Mouse (Mus musculus): Measurements from ENCODE around the gene Olfm1. TPM values are rescaled to one million over a fixed set of nuclear protein-coding genes. Genes with fewer than 3 reads are reported as not detected.

Gene Olfm1
- polyA plus RNA-seq, 1 experiment from 2014 or later: 8.8 TPM

DNA sequence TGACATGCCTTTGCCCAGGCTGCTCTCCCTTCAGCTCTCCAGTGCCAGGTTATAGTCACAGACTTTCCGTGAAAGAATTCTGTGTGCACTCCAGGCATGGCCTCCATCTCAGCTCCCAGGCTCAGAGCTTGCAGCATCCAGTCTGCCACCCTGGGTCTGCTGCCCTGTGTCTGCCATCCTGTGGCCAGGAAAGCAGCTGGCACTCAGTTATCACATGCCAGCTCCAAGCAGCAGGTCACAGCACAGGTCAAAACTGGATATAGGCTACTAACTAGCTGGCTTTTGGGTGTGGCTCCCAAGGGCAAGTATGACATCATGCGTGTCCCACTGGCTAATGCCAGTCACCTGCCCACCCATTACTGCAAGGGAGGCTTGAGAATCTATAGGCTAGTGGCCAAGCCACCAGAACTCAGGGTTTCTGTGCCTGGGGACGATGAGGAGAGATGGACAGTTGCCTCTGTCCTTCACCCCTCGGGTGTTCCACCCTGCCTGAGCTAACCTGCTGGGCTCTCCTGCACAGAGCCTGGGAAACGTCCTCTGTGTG, 53.4 kb downstream of the Olfm1 start:
- DNase-seq (ENCODE audit: low spot score) (no peak), ATAC-seq (replicated peaks; ENCODE audit: low FRiP score) (no peak)
- Histone ChIP-seq H3K9me3 (ENCODE audit: control insufficient read depth, low read length) (no peaks in the 10 kb centered on the region), H3K4me2 (no peak overlapping the region), H3K27me3 (replicated peaks; ENCODE audit: control insufficient read depth, insufficient read depth, low read length) (0 out of 2 replicates have a peak, but pooled peaks cover 1% of the 10 kb centered on the region), H3K27ac (ENCODE audit: low read depth, low read length) (no peak overlapping the region), H3K4me3 (ENCODE audit: low read depth, low read length) (no peak overlapping the region), H3K36me3 (ENCODE audit: control insufficient read depth, insufficient read depth, low read length) (no peaks in the 10 kb centered on the region), H3K4me1 (replicated peaks; ENCODE audit: control insufficient read depth, insufficient read depth, low read length) (no peaks in the 10 kb centered on the region), H3K9ac (ENCODE audit: low read depth, low read length) (no peak overlapping the region)
- 66% methylated on average over 5 of the region's 5 CpGs for WGBS

DNA sequence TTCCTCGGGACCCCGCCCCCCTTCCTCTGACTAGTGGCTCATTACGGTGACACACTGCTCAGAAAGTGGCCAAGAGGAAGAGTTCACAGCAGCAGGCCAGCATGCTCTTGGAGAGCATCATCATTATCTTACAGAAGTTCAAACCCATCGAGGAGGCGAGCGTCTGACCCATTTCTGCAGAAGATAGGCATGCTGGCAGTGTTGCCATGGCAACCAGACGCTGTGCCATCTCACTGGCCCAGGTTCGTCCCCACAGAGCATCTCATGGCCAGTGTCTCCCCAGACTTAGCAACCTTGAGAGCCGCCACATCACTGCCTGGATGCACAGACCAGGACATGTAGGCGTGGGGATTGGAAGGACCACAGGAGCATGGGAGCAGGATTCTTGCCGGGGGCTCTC, 54.3 kb downstream of the Olfm1 start:
- no peaks in the 10 kb centered on the region for H3K36me3 ChIP-seq (ENCODE audit: control insufficient read depth, insufficient read depth, low read length)
- H3K4me2 ChIP-seq: no peak overlapping the region
- 76% methylated on average over 11 of the region's 11 CpGs for WGBS
- no peaks in the 10 kb centered on the region for H3K27me3 ChIP-seq (replicated peaks; ENCODE audit: control insufficient read depth, insufficient read depth, low read length)
- no peak for ATAC-seq (replicated peaks; ENCODE audit: low FRiP score)
- H3K4me3 ChIP-seq (ENCODE audit: low read depth, low read length): no peak overlapping the region
- H3K9ac ChIP-seq (ENCODE audit: low read depth, low read length): no peak overlapping the region
- no peaks in the 10 kb centered on the region for H3K4me1 ChIP-seq (replicated peaks; ENCODE audit: control insufficient read depth, insufficient read depth, low read length)
- DNase-seq (ENCODE audit: low spot score): no peak
- H3K27ac ChIP-seq (ENCODE audit: low read depth, low read length): no peak overlapping the region
- H3K9me3 ChIP-seq (ENCODE audit: control insufficient read depth, low read length): no peaks in the 10 kb centered on the region

- no peak overlapping the region for H3K27ac ChIP-seq (ENCODE audit: low read depth, low read length)
- H3K36me3 ChIP-seq (ENCODE audit: control insufficient read depth, insufficient read depth, low read length): no peaks in the 10 kb centered on the region
- WGBS: 75% methylated on average over 4 of the region's 4 CpGs
- no peaks in the 10 kb centered on the region for H3K9me3 ChIP-seq (ENCODE audit: control insufficient read depth, low read length)
- no peaks in the 10 kb centered on the region for H3K27me3 ChIP-seq (replicated peaks; ENCODE audit: control insufficient read depth, insufficient read depth, low read length)
- no peak overlapping the region for H3K4me2 ChIP-seq
- H3K9ac ChIP-seq (ENCODE audit: low read depth, low read length): no peak overlapping the region
- no peaks in the 10 kb centered on the region for H3K4me1 ChIP-seq (replicated peaks; ENCODE audit: control insufficient read depth, insufficient read depth, low read length)
- ATAC-seq (replicated peaks; ENCODE audit: low FRiP score) (no peak), DNase-seq (ENCODE audit: low spot score) (no peak)
- no peak overlapping the region for H3K4me3 ChIP-seq (ENCODE audit: low read depth, low read length)
These were observed 59.8 kb downstream of the Olfm1 start for GRCm38 (mm10) chr2:28252554-28252953.

GRCm38 (mm10) chr2:28256029-28256428, 63.2 kb downstream of the Olfm1 start:
- no peak for ATAC-seq (replicated peaks; ENCODE audit: low FRiP score)
- DNase-seq (ENCODE audit: low spot score): no peak
- Histone ChIP-seq H3K27ac (ENCODE audit: low read depth, low read length) (no peak overlapping the region), H3K4me3 (ENCODE audit: low read depth, low read length) (no peak overlapping the region), H3K27me3 (replicated peaks; ENCODE audit: control insufficient read depth, insufficient read depth, low read length) (no peaks in the 10 kb centered on the region), H3K9me3 (ENCODE audit: control insufficient read depth, low read length) (no peaks in the 10 kb centered on the region), H3K4me2 (no peak overlapping the region), H3K4me1 (replicated peaks; ENCODE audit: control insufficient read depth, insufficient read depth, low read length) (no peaks in the 10 kb centered on the region), H3K9ac (ENCODE audit: low read depth, low read length) (no peak overlapping the region), H3K36me3 (ENCODE audit: control insufficient read depth, insufficient read depth, low read length) (no peaks in the 10 kb centered on the region)
- 84% methylated on average over 7 of the region's 7 CpGs for WGBS

- ATAC-seq (replicated peaks; ENCODE audit: low FRiP score): no peak
- Histone ChIP-seq H3K9ac (ENCODE audit: low read depth, low read length) (no peak overlapping the region), H3K36me3 (ENCODE audit: control insufficient read depth, insufficient read depth, low read length) (no peaks in the 10 kb centered on the region), H3K27me3 (replicated peaks; ENCODE audit: control insufficient read depth, insufficient read depth, low read length) (no peaks in the 10 kb centered on the region), H3K4me3 (ENCODE audit: low read depth, low read length) (no peak overlapping the region), H3K27ac (ENCODE audit: low read depth, low read length) (no peak overlapping the region), H3K4me1 (replicated peaks; ENCODE audit: control insufficient read depth, insufficient read depth, low read length) (no peaks in the 10 kb centered on the region), H3K9me3 (ENCODE audit: control insufficient read depth, low read length) (no peaks in the 10 kb centered on the region), H3K4me2 (no peak overlapping the region)
- no peak for DNase-seq (ENCODE audit: low spot score)
- WGBS: 62% methylated on average over 3 of the region's 3 CpGs
These were observed 68.6 kb downstream of the Olfm1 start for GRCm38 (mm10) chr2:28261438-28261837.

DNA sequence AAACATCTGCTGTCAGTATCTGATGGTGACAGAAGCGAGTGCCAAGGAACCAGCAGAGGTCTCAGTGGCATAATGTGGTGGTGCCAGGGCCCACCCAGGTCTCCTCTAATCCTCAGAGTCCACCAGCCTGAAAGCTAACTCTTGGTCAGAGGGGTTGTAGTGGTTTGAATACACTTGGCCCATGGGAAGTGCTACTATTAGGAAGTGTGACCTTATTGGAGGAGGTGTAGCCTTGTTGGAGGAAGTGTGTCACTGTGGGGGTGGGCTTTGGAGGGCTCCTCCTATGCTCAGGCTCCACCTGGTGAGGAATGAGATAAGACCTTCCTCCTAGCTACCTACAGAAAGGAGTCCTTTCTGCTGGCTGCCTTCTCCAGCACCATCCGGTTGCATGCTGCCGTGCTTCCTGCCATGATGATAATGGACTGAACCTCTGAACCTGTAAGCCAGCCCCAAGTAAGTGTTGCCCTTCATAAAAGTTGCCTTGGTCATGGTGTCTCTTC, 75.0 kb downstream of the Olfm1 start:
- H3K36me3 ChIP-seq (ENCODE audit: control insufficient read depth, insufficient read depth, low read length): no peaks in the 10 kb centered on the region
- WGBS: 78% methylated on average over 3 of the region's 3 CpGs
- H3K4me3 ChIP-seq (ENCODE audit: low read depth, low read length): no peak overlapping the region
- no peak overlapping the region for H3K9ac ChIP-seq (ENCODE audit: low read depth, low read length)
- no peak for ATAC-seq (replicated peaks; ENCODE audit: low FRiP score)
- no peak overlapping the region for H3K4me2 ChIP-seq
- H3K27me3 ChIP-seq (replicated peaks; ENCODE audit: control insufficient read depth, insufficient read depth, low read length): no peaks in the 10 kb centered on the region
- DNase-seq (ENCODE audit: low spot score): no peak
- H3K27ac ChIP-seq (ENCODE audit: low read depth, low read length): no peak overlapping the region
- no peaks in the 10 kb centered on the region for H3K9me3 ChIP-seq (ENCODE audit: control insufficient read depth, low read length)
- H3K4me1 ChIP-seq (replicated peaks; ENCODE audit: control insufficient read depth, insufficient read depth, low read length): no peaks in the 10 kb centered on the region

GRCm38 (mm10) chr2:28270561-28270960, 77.8 kb downstream of the Olfm1 start:
- H3K4me1 ChIP-seq (replicated peaks; ENCODE audit: control insufficient read depth, insufficient read depth, low read length): no peaks in the 10 kb centered on the region
- no peaks in the 10 kb centered on the region for H3K27me3 ChIP-seq (replicated peaks; ENCODE audit: control insufficient read depth, insufficient read depth, low read length)
- WGBS: 39% methylated on average over 4 of the region's 4 CpGs
- no peak overlapping the region for H3K9ac ChIP-seq (ENCODE audit: low read depth, low read length)
- H3K27ac ChIP-seq (ENCODE audit: low read depth, low read length): no peak overlapping the region
- no peak overlapping the region for H3K4me3 ChIP-seq (ENCODE audit: low read depth, low read length)
- ATAC-seq (replicated peaks; ENCODE audit: low FRiP score): no peak
- H3K9me3 ChIP-seq (ENCODE audit: control insufficient read depth, low read length): no peaks in the 10 kb centered on the region
- H3K4me2 ChIP-seq: no peak overlapping the region
- DNase-seq (ENCODE audit: low spot score): no peak
- no peaks in the 10 kb centered on the region for H3K36me3 ChIP-seq (ENCODE audit: control insufficient read depth, insufficient read depth, low read length)

GRCm38 (mm10) chr2:28272218-28272965, 79.6 kb downstream of the Olfm1 start:
- H3K9me3 ChIP-seq (ENCODE audit: control insufficient read depth, low read length): no peaks in the 10 kb centered on the region
- H3K4me1 ChIP-seq (replicated peaks; ENCODE audit: control insufficient read depth, insufficient read depth, low read length): no peaks in the 10 kb centered on the region
- H3K27ac ChIP-seq (ENCODE audit: low read depth, low read length): no peak overlapping the region
- ATAC-seq (replicated peaks; ENCODE audit: low FRiP score): no peak
- H3K4me3 ChIP-seq (ENCODE audit: low read depth, low read length): no peak overlapping the region
- H3K4me2 ChIP-seq: no peak overlapping the region
- WGBS: 79% methylated on average over 11 of the region's 11 CpGs
- H3K27me3 ChIP-seq (replicated peaks; ENCODE audit: control insufficient read depth, insufficient read depth, low read length): no peaks in the 10 kb centered on the region
- no peak overlapping the region for H3K9ac ChIP-seq (ENCODE audit: low read depth, low read length)
- no peaks in the 10 kb centered on the region for H3K36me3 ChIP-seq (ENCODE audit: control insufficient read depth, insufficient read depth, low read length)
- no peak for DNase-seq (ENCODE audit: low spot score)

DNA sequence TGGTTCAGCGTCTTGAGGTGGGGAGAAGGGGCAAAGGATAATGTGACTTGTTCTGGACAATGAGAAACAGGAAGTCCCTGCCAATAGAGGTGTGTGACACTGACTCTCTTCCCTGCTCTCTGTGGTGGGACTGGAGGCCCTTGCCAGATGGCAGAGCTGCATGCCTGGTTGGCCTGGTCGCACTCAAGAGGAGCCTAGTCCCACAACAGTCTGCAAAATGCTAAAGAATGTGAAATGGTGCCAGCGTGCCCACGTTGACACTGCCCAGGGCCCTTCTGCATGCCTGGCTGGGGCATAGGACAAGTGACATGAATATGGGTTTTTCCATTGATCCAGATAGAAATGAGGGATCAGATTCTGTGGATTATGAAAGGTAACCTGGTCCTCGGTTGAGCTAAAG, 81.2 kb downstream of the Olfm1 start:
- Histone ChIP-seq H3K27ac (ENCODE audit: low read depth, low read length) (no peak overlapping the region), H3K9ac (ENCODE audit: low read depth, low read length) (no peak overlapping the region), H3K4me2 (no peak overlapping the region), H3K27me3 (replicated peaks; ENCODE audit: control insufficient read depth, insufficient read depth, low read length) (no peaks in the 10 kb centered on the region), H3K9me3 (ENCODE audit: control insufficient read depth, low read length) (no peaks in the 10 kb centered on the region), H3K36me3 (ENCODE audit: control insufficient read depth, insufficient read depth, low read length) (no peaks in the 10 kb centered on the region), H3K4me1 (replicated peaks; ENCODE audit: control insufficient read depth, insufficient read depth, low read length) (no peaks in the 10 kb centered on the region), H3K4me3 (ENCODE audit: low read depth, low read length) (no peak overlapping the region)
- WGBS: 70% methylated on average over 5 of the region's 5 CpGs
- ATAC-seq (replicated peaks; ENCODE audit: low FRiP score): no peak
- DNase-seq (ENCODE audit: low spot score): no peak
